Mouse (Mus musculus) ovary, adult 18-20 months (tissue): Measurements from ENCODE around the gene Slc6a20a.

Source experiments
- DNase-seq: peaks from one replicate; pipeline ENCODE4 v3.0.0; 2022; ENCODE audit warnings: low spot score, mixed read lengths

Gene Slc6a20a

GRCm38 (mm10) chr9:123638231-123638630 lies 40.5 kb downstream of the Slc6a20a start:
- DNase-seq, result no peak

DNA sequence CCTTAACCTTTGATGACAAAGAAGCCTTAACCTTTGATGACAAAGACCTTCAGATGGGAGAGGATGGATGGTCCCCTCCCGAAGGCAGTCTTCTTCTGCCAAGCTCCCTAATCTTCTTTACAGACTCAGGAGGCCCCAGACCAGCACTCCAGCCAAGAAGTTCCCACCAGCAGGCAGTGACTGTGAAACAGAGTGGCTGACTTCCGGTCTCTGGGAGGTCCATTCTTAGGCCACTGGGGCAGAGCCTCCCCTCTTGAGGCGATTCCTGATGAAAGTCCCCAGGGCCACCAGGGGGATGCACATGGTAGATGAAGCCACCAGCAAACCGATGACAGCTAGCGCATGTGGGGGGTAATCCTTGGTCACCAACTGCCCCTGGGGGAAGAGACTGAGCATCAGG lies 41.9 kb downstream of the Slc6a20a start:
- no peak for DNase-seq

DNA sequence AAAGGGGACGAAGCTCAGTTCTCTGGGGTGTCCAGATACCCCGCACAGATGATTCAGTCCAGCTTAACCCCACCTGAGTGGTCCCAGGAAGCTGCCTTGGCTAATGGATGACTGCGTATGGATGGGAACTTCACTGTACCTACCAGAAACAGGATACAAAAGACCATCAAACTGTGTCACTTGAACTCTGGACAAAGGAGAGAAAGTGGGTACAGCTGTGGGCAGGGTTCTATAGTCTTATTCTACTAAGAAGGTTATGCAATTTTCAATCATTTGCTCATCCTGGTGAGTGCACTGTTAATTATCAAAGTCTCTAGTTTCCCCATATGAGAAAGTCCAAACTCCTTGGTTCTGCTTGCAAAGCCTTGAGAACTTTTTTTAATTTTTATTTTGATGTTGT lies 45.7 kb downstream of the Slc6a20a start:
- no peak for DNase-seq

DNA sequence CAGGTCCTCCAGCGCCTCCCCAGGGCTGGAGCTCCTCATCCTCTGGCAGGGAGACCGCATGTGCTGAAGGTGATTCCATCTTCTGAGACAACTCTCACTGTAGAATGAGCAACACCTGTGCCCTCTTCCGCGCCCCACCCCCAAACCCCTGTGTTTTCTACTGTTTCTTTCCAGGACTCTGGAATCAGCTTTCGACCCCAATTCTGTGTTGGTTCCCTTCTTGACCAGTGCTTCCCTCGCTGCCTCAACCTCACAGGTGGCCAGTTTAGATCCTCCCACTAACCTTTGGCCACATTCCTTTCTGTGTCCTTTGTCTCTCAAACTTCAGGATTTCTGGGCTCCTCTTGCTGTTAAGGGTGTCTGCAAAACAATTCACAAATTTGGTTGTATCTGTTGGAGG lies 46.4 kb downstream of the Slc6a20a start, which contains the start of gene Slc6a20b:
Slc6a20b (minus strand) TSS at position 285 of the 400 bp plus-strand sequence.
- DNase-seq, result no peak

DNA sequence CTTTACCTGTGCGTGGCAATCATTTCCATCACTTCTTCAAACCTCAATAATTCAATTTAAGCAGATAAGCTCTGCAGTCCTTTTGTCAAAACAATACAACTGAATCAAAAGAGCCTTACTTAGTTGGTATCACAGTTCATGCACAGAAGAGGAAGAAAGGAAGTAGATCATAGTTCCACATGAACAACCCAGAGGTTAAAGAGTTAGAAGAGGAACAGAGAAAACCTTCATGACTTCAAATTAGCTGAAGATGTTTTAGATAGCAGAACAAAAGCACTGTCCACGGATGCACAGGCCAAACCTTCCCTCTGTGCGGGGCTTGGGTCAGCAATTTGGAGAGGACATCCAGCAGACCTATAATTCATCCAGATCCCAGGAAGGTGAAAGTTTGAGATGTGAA lies 47.0 kb downstream of the Slc6a20a start:
- no peak for DNase-seq

DNA sequence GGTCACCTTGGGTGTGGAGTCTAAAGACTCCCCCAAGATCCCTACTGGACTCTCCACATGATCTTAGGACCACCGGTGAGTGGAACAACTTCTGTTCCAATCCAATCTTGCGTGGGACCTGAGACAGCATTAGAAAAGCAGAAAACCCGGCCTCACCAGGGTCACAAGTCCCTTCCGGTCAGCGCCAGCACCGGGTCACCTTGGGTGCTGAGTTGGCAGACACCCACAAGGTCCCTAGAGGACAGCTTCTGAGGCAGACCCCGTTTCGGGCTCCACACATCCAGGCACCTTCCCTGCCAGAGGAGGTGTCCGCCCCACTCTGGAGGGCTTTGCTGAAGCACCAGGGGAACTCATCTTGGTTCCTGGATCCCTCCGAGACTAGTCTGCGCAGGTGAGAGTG lies 52.9 kb downstream of the Slc6a20a start:
- no peak for DNase-seq

DNA sequence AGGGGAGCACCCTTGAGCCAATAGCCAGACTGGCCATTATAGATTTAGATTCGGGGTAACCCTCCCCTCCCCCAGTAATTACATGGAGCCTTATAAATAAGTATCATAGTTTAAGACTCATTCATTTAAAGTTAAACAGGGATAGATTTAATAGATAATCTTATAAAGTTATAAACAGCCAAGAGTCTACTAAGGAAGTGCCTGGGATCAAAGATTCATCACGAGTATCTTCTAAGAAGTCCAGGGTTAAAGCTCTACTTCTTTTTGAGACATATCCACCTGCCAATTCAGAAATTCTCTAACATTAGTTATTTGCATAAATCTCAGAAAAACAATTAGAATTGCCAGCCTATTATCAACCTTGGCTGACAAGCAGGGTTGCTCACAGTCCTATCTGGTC lies 53.9 kb downstream of the Slc6a20a start:
- no peak for DNase-seq

GRCm38 (mm10) chr9:123620311-123621098 lies 58.2 kb downstream of the Slc6a20a start:
- DNase-seq, result no peak

- DNase-seq, result no peak
Measured at GRCm38 (mm10) chr9:123601529-123601928, 77.2 kb downstream of the Slc6a20a start.

- DNase-seq, result no peak
Measured at GRCm38 (mm10) chr9:123597376-123597775, 81.3 kb downstream of the Slc6a20a start.

- no peak for DNase-seq
Measured at GRCm38 (mm10) chr9:123596910-123597309, 81.8 kb downstream of the Slc6a20a start.

GRCm38 (mm10) chr9:123595194-123595593 lies 83.5 kb downstream of the Slc6a20a start:
- no peak for DNase-seq

GRCm38 (mm10) chr9:123589240-123589910 lies 89.3 kb downstream of the Slc6a20a start:
- DNase-seq, result no peak
